Mouse (Mus musculus) heart, embryonic 16.5 days (tissue): ENCODE results near the gene Cyth2. TPM values are rescaled to one million over a fixed set of nuclear protein-coding genes. Genes with fewer than 3 reads are reported as not detected.

Source experiments
- ATAC-seq: fragments of 200-750 bp; cut with Nextera tagmentation; replicated peaks from 2 replicates; pipeline ENCODE4 v1.8.0; 2017; ENCODE audit warnings: moderate number of reproducible peaks; ENCODE audit not compliant: insufficient read depth, low FRiP score; ENCODE audit errors: extremely low read depth
- H3K27ac ChIP-seq: fragments of 300-500 bp; sonication (generic); 2 replicates; pipeline ENCODE4 v1.5.1; 2014; ENCODE audit warnings: mild to moderate bottlenecking, low read length, control low read depth, moderate library complexity
- H3K27me3 ChIP-seq: fragments of 300-500 bp; sonication (generic); 2 replicates; pipeline ENCODE4 v1.6.1; 2014; ENCODE audit warnings: low read length, mixed read lengths; ENCODE audit not compliant: control insufficient read depth, insufficient read depth
- H3K36me3 ChIP-seq: fragments of 300-500 bp; sonication (generic); 2 replicates; pipeline ENCODE4 v1.6.1; 2014; ENCODE audit not compliant: control insufficient read depth, insufficient read depth
- H3K4me1 ChIP-seq: fragments of 300-500 bp; sonication (generic); 2 replicates; pipeline ENCODE4 v1.6.1; 2014; ENCODE audit warnings: low read length, mixed read lengths; ENCODE audit not compliant: control insufficient read depth, insufficient read depth
- H3K4me2 ChIP-seq: fragments of 300-500 bp; sonication (generic); 2 replicates; pipeline ENCODE4 v1.6.1; 2014; ENCODE audit warnings: low read depth, mild to moderate bottlenecking, control low read depth, low read length
- H3K4me3 ChIP-seq: fragments of 300-500 bp; sonication (generic); 2 replicates; pipeline ENCODE4 v1.5.1; 2014; ENCODE audit warnings: mild to moderate bottlenecking, control low read depth, low read length
- H3K9ac ChIP-seq: fragments of 300-500 bp; sonication (generic); 2 replicates; pipeline ENCODE4 v1.6.1; 2014; ENCODE audit warnings: low read length, control low read depth
- H3K9me3 ChIP-seq: fragments of 300-500 bp; sonication (generic); replicated peaks from 2 replicates; pipeline ENCODE4 v1.6.1; 2016; ENCODE audit warnings: low read length; ENCODE audit not compliant: control insufficient read depth
- WGBS: fragments of 180-500 bp; shearing (Covaris S2); extraction: QIAGEN DNeasy Blood & Tissue Kit; methylation state at CpG from one replicate; pipeline ENCODE4 v1.1.7; 2014; 5-methylcytosine and 5-hydroxymethylcytosine counted together
- polyA plus RNA-seq: library from polyadenylated mRNA; unstranded; fragments of >200 nt; fragmentation: Nextera tagmentation; extraction: Ambion mirVana; gene quantifications from 2 replicates; pipeline ENCODE4 v1.2.1, GENCODE M21; 2015

Gene Cyth2
- polyA plus RNA-seq, 1 experiment from 2014 or later: 90.8 TPM

GRCm38 (mm10) chr7:45815984-45816351 is 1.6 kb upstream of the Cyth2 start:
- Histone ChIP-seq H3K4me3 (no peak overlapping the region), H3K9me3 (no peaks in the 10 kb centered on the region), H3K9ac (no peak overlapping the region), H3K36me3 (peaks cover 13% of the 10 kb centered on the region; the same call in 1 of the 2 replicates), H3K27me3 (peaks cover 8% of the 10 kb centered on the region; the same call in 1 of the 2 replicates), H3K27ac (no peak overlapping the region), H3K4me1 (peaks cover 15% of the 10 kb centered on the region), H3K4me2 (no peak overlapping the region)
- ATAC-seq: no peak
- WGBS: 62% methylated on average over 2 of the region's 2 CpGs

- Histone ChIP-seq H3K27me3 (peaks cover 8% of the 10 kb centered on the region; the same call in 1 of the 2 replicates), H3K4me2 (no peak overlapping the region; the same call in 1 of the 2 replicates), H3K4me1 (peaks cover 15% of the 10 kb centered on the region), H3K9me3 (no peaks in the 10 kb centered on the region), H3K27ac (no peak overlapping the region), H3K36me3 (peaks cover 18% of the 10 kb centered on the region), H3K9ac (no peak overlapping the region), H3K4me3 (no peak overlapping the region)
- WGBS: 66% methylated on average over 10 of the region's 10 CpGs
- no peak for ATAC-seq
Observed at GRCm38 (mm10) chr7:45815323-45815983, 1.1 kb upstream of the Cyth2 start.

DNA sequence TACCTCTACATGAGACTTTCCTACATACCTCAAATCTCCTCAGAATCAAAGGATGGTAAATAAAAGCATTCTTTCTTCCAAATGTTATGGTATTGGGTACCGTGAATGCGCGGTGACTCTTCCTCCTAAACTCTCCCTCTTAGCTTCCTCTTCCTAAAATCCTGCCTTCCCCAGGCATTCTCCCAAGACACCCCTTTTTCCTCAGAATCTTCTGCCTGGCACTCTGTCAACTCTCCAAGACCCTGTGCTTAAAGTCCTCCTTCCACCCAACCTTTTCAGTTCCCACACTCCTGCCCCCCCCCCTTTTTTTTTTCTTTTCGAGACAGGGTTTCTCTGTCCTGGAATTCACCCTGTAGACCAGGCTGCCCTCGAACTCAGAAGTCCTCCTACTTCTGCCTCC is 460 bp upstream of the Cyth2 start:
- H3K27ac ChIP-seq: no peak overlapping the region
- H3K27me3 ChIP-seq: peaks cover 8% of the 10 kb centered on the region; the same call in 1 of the 2 replicates
- peaks cover 15% of the 10 kb centered on the region for H3K4me1 ChIP-seq
- H3K4me3 ChIP-seq: peak overlapping the region; percentile 28
- WGBS: 11% methylated on average over 5 of the region's 5 CpGs
- H3K9me3 ChIP-seq: no peaks in the 10 kb centered on the region
- H3K9ac ChIP-seq: no peak overlapping the region
- H3K4me2 ChIP-seq: peak overlapping the region; percentile 58
- no peak for ATAC-seq
- H3K36me3 ChIP-seq: peaks cover 25% of the 10 kb centered on the region

GRCm38 (mm10) chr7:45812921-45813320 is 1.5 kb downstream of the Cyth2 start:
- H3K27me3 ChIP-seq: no peaks in the 10 kb centered on the region
- no peak for ATAC-seq
- H3K4me1 ChIP-seq: peaks cover 19% of the 10 kb centered on the region
- H3K27ac ChIP-seq: no peak overlapping the region
- H3K4me3 ChIP-seq: peak overlapping the region; percentile 99
- H3K36me3 ChIP-seq: peaks cover 43% of the 10 kb centered on the region
- H3K4me2 ChIP-seq: peak overlapping the region; percentile 85
- WGBS: 86% methylated on average over 8 of the region's 8 CpGs
- peak overlapping the region; percentile 100 for H3K9ac ChIP-seq
- no peaks in the 10 kb centered on the region for H3K9me3 ChIP-seq

- H3K9me3 ChIP-seq: no peaks in the 10 kb centered on the region
- peaks cover 12% of the 10 kb centered on the region for H3K4me1 ChIP-seq
- H3K27ac ChIP-seq: no peak overlapping the region
- no peak overlapping the region for H3K4me2 ChIP-seq
- ATAC-seq: no peak
- H3K4me3 ChIP-seq: no peak overlapping the region
- peaks cover 55% of the 10 kb centered on the region for H3K36me3 ChIP-seq
- H3K27me3 ChIP-seq: no peaks in the 10 kb centered on the region
- 69% methylated on average over 14 of the region's 14 CpGs for WGBS
- no peak overlapping the region for H3K9ac ChIP-seq
Observed at GRCm38 (mm10) chr7:45809276-45810075, 4.9 kb downstream of the Cyth2 start.

- Histone ChIP-seq H3K27me3 (no peaks in the 10 kb centered on the region), H3K36me3 (peaks cover 55% of the 10 kb centered on the region), H3K9me3 (no peaks in the 10 kb centered on the region), H3K4me2 (no peak overlapping the region), H3K4me3 (no peak overlapping the region), H3K9ac (no peak overlapping the region), H3K4me1 (peaks cover 12% of the 10 kb centered on the region), H3K27ac (no peak overlapping the region)
- 54% methylated on average over 11 of the region's 11 CpGs for WGBS
- ATAC-seq: no peak
Observed at GRCm38 (mm10) chr7:45808471-45808870, 5.9 kb downstream of the Cyth2 start.

GRCm38 (mm10) chr7:45805941-45806340 is 8.4 kb downstream of the Cyth2 start:
- no peak for ATAC-seq
- Histone ChIP-seq H3K9ac (no peak overlapping the region), H3K4me2 (no peak overlapping the region), H3K36me3 (peaks cover 42% of the 10 kb centered on the region), H3K27ac (no peak overlapping the region), H3K4me3 (no peak overlapping the region), H3K4me1 (peaks cover 6% of the 10 kb centered on the region), H3K27me3 (no peaks in the 10 kb centered on the region), H3K9me3 (no peaks in the 10 kb centered on the region)
- WGBS: 47% methylated on average over 5 of the region's 5 CpGs

DNA sequence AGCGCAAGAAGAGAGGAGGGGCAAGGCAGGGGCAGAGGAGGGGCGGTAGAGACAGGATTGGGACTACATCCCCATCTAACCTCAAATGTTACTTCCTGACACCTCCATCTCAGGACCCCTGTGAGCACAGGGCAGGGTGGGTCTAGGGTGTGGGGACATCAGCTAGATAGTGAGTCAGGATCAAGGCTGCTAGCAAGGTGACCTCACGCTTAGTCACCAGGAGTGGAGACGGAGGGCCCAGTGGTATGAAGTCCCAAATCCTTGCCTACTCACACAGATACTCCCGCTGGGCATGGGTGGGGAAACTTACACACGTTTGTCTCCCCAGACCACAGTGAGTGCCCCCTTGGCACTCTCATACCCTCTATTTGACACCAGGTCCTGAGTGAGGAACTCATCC is 11.8 kb downstream of the Cyth2 start:
- 81% methylated on average over 6 of the region's 6 CpGs for WGBS

DNA sequence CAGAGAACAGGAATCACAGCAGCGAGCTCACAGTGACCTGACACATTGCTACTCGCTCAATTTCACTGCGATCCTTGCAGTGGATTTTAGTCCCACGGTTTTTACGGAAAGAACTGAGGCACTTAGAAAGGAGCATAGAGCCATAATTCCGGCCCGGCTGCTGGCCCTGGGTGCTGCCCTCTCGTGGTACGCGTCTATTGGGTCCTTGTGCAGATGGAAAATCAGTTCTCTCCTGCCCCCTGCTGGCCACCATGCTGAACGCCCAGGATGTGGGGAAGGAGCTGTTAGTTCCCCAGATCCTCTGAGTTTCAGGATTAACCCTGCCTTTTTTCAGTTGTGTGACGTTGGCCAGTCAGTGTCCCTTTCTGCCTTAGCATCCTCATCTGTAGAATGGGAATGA is 13.0 kb downstream of the Cyth2 start:
- Histone ChIP-seq H3K4me3 (peak overlapping the region; percentile 35), H3K4me2 (peak overlapping the region; percentile 58)

More for the DNA sequence above, 11.8 kb downstream of the Cyth2 start:
- H3K9ac ChIP-seq: no peak overlapping the region
- ATAC-seq: no peak
- H3K9me3 ChIP-seq: no peaks in the 10 kb centered on the region
- peaks cover 9% of the 10 kb centered on the region for H3K36me3 ChIP-seq
- no peak overlapping the region for H3K27ac ChIP-seq
- H3K27me3 ChIP-seq: peaks cover 25% of the 10 kb centered on the region
- no peak overlapping the region for H3K4me3 ChIP-seq
- H3K4me1 ChIP-seq: peaks cover 12% of the 10 kb centered on the region
- no peak overlapping the region for H3K4me2 ChIP-seq

More for the DNA sequence above, 13.0 kb downstream of the Cyth2 start:
- H3K9me3 ChIP-seq: no peaks in the 10 kb centered on the region
- H3K27ac ChIP-seq: no peak overlapping the region
- H3K9ac ChIP-seq: peak overlapping the region; percentile 41; the same call in 1 of the 2 replicates
- H3K27me3 ChIP-seq: peaks cover 31% of the 10 kb centered on the region
- H3K4me1 ChIP-seq: peaks cover 12% of the 10 kb centered on the region
- 2% methylated on average over 12 of the region's 12 CpGs for WGBS
- H3K36me3 ChIP-seq: no peaks in the 10 kb centered on the region
- peak; percentile 53 for ATAC-seq
